Mouse (Mus musculus) CH12.LX (cell line): ENCODE data around the gene Cxcl10.

Source experiments
- CHD2 ChIP-seq: IDR thresholded peaks from 2 replicates; pipeline ENCODE4 v1.6.1; 2011; ENCODE audit warnings: low read length, improper control_type of control experiment
- CTCF ChIP-seq, 2 experiments: IDR thresholded peaks in 1 of 2; conservative IDR thresholded peaks in 1 of 2; 2 replicates each; pipeline ENCODE4 v1.5.1; 2011 to 2012; ENCODE audit warnings: low read depth in 2 of 2, low read length in 2 of 2, improper control_type of control experiment in 1 of 2, inconsistent platforms in 1 of 2, mild to moderate bottlenecking in 1 of 2, moderate library complexity in 1 of 2
- E2F4 ChIP-seq: IDR thresholded peaks from 2 replicates; pipeline ENCODE4 v1.6.1; 2011; ENCODE audit warnings: low read depth, low read length, improper control_type of control experiment; ENCODE audit not compliant: insufficient replicate concordance
- EP300 ChIP-seq: IDR thresholded peaks from 2 replicates; pipeline ENCODE4 v1.6.1; 2011; ENCODE audit warnings: low read length, improper control_type of control experiment
- ETS1 ChIP-seq: conservative IDR thresholded peaks from 2 replicates; pipeline ENCODE4 v1.6.1; 2012; ENCODE audit warnings: low read depth, mild to moderate bottlenecking, inconsistent platforms, low read length, improper control_type of control experiment, moderate library complexity
- GABPA ChIP-seq: IDR thresholded peaks from 2 replicates; pipeline ENCODE4 v1.6.1; 2012; ENCODE audit warnings: low read depth, low read length, improper control_type of control experiment, inconsistent platforms; ENCODE audit not compliant: insufficient replicate concordance
- MAX ChIP-seq: IDR thresholded peaks from 2 replicates; pipeline ENCODE4 v1.6.1; 2011; ENCODE audit warnings: low read length, improper control_type of control experiment
- POLR2A ChIP-seq: IDR thresholded peaks from 2 replicates; pipeline ENCODE4 v1.6.1; 2011; ENCODE audit warnings: low read depth, mild to moderate bottlenecking, improper control_type of control experiment, low read length
- POLR2AphosphoS2 ChIP-seq: IDR thresholded peaks from 2 replicates; pipeline ENCODE4 v1.6.1; 2011; ENCODE audit warnings: low read depth, low read length, improper control_type of control experiment
- SIN3A ChIP-seq: IDR thresholded peaks from 2 replicates; pipeline ENCODE4 v1.6.1; 2012; ENCODE audit warnings: low read length, improper control_type of control experiment, inconsistent platforms
- TCF12 ChIP-seq: IDR thresholded peaks from 2 replicates; pipeline ENCODE4 v1.6.1; 2014; ENCODE audit warnings: low read depth, mild to moderate bottlenecking, inconsistent platforms, low read length, improper control_type of control experiment
- UBTF ChIP-seq: IDR thresholded peaks from 2 replicates; pipeline ENCODE4 v1.6.1; 2012; ENCODE audit warnings: low read depth, mild to moderate bottlenecking, inconsistent platforms, low read length, improper control_type of control experiment, moderate library complexity

DNA sequence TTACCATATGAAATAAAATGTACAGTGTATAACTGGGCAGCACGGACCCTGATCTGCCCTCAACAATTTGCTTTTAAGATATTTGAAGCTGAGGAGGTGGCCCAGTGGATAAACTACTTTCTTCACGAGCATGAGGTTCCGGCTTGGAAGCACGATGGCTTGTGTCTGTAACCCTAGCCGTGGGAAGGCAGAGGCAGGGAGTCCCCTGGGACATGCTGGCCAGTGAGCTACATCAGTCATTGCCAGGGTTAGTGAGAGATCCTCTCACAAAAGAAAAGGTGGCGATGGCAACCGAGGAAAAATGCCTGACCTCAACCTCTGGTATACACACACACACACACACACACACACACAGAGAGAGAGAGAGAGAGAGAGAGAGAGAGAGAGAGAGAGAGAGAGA is 35.1 kb upstream of the Cxcl10 start:
- TF ChIP-seq CTCF (conservative IDR thresholded peaks at IDR 0.05 in 1 of 2, IDR thresholded peaks at IDR 0.05 in 1 of 2; ENCODE audit: low read depth in 2 of 2, low read length in 2 of 2) (no peak), EP300 (no peak), POLR2A (no peak), CHD2 (no peak), MAX (no peak), POLR2AphosphoS2 (no peak), SIN3A (no peak), E2F4 (no peak), TCF12 (no peak), GABPA (no peak), UBTF (no peak), ETS1 (no peak)
